Mouse (Mus musculus): ENCODE results near the gene Patj.
"Not testable (repeated sequence)": the region's sequence is repeated elsewhere in the genome, so short reads cannot be mapped to it uniquely, and the experiment has no call there.

Gene Patj

GRCm38 (mm10) chr4:98581456-98581855 lies 185.9 kb downstream of the Patj start:
- DNase-seq, result no peak

DNA sequence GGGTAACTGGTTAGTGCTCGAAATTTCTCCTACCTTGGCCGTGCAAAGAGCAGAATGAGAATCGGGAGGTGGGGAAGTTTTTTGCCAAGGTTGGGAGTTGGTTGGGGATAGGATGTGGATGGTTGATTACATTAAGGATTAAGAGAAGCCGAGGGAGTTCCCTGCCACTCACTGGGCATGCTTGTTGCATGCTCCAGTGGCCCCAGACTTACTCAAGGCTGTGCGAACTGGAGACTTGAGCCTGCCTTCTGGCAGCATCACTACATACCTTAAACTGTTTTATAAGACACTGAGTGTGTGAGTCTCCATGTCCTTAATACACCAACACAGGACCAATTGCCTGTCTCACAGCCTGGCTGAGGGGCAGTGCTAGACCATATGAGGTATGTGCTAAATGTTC lies 188.4 kb downstream of the Patj start:
- no peak for DNase-seq

DNA sequence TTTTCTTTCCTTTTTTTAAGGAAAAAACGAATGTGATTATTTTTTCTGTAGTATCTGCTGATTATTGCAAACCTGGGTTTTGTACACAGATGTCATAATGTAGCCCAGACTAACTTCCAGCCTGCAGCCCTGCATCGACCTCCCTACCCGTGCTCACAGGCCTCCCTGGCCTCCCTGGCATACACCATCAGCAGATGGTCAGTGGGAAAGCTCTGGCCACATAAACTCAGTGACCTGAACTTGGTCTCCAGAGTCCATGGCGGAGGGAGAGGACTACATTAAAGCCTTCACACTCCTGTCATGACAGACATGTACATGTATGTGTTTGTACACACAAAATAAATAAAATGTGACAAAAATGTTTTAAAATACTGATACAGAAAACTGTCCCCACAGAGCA lies 190.7 kb downstream of the Patj start:
- DNase-seq, result no peak

- no peak for DNase-seq
Measured at GRCm38 (mm10) chr4:98587686-98588085, 192.1 kb downstream of the Patj start.

DNA sequence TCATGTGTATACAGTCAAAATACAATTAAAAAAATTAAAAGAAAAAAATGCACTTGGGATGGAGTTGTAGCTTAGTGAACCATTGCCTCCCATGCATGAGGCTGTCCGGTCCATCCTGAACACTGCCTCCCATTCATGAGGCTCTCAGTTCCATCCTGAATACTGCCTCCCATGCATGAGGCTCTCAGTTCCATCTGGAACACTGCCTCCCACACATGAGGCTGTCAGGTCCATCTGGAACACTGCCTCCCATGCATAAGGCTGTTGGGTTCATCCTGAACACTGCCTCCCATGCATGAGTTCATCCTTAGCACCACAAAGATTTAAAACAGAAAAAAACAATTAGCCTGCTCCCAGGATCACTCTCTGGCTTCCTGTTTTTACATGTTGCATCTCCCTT lies 198.4 kb downstream of the Patj start:
- DNase-seq, result no peak

GRCm38 (mm10) chr4:98598546-98598971 lies 203.0 kb downstream of the Patj start:
- DNase-seq, result no peak

DNA sequence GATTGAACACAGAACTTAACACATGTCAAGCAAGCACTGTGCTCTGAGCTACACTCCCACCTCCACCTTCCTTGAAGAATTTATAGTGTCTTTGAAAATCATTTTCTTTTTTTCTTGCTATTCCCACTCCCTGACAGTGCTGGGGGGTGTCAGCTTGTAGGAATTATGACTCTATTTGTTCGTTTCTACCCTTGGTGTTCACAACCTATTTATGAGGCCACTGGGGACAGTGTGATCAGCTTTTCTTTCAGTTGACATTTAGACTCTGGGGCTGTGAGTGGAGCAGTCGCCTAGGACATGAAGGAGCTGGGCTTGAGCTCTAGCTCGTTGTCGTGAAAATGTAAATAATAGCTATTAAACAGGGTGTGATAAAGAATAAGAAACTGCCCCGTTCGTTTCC lies 203.8 kb downstream of the Patj start:
- DNase-seq, result no peak

- DNase-seq, result no peak
Measured at GRCm38 (mm10) chr4:98603131-98603530, 207.5 kb downstream of the Patj start.

DNA sequence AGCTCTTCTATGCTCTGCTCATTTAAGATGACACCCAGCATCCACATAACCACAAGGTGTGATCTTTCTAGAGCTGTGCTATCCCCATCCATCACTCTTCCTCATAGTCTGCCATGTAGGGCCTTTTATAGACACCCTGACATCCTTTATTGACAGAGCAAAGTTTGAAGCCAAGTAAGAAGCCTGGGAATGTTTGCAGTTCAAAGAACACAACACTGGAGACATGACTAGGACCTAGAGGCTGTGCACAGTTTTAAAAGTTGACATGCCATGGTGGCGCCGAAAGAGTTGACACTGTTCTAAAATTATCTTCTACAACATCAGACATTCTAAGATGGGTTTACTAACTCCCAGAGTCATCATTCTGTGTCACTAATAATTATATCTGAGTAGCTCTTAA lies 214.9 kb downstream of the Patj start:
- no peak for DNase-seq

DNA sequence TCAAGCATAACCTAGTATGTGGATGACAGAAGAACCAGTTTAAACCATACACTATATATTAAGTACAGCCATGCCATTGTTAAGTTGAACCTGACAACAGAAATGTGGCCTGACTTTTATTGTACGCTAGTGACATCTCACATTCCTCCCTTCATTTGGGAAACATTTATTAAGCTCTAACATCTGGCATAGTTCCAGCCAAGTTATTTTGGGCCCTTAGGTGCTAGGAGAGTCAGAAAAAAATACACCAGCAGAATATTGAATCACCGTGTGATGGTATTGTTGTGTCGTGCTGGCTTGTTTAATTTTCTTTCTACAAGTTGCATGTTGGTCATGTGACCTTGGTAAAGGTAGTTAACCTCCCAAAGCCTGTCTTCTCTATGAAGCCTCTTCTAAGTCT lies 218.8 kb downstream of the Patj start:
- DNase-seq, result peak in 1 of 2 experiments; percentile 4

- no peak for DNase-seq
Measured at GRCm38 (mm10) chr4:98619199-98619598, 223.6 kb downstream of the Patj start.

DNA sequence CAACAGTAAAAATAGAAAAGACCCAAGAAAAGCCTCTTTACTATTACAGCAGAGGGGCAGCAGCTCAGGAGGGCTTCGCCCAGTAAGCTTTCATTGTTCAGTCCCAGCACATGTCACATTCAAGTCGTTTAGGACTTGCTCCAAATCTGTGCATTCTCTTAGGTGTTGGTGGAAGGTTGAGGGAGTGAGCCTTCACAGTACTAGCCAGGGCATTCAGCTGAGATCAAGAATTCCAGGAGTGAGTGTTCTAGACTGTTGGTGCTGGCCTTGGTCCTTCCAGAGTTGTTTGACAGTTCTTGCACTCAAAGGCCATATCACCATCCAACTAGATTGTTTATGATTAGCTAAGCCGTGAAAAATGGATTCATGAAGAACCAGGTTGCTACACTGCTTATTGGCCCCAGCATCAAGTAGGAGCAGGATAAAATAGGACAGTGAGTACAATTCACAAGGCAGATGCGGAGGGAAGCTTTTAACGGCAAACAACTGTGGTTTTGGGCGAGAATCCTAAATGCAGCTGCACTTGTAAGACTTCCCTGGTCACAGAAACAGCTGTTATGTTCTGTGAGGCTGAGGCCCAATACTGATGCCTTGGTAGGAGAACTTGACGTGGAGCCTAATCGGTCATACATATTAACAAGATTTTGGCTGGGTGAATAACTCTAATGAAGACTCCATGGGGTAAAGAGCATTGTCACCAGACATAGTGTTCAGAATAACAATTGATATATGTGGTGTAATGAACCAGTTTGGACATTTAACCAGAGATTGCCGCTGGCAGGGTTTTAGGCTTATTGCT lies 225.6 kb downstream of the Patj start:
- DNase-seq, result no peak

DNA sequence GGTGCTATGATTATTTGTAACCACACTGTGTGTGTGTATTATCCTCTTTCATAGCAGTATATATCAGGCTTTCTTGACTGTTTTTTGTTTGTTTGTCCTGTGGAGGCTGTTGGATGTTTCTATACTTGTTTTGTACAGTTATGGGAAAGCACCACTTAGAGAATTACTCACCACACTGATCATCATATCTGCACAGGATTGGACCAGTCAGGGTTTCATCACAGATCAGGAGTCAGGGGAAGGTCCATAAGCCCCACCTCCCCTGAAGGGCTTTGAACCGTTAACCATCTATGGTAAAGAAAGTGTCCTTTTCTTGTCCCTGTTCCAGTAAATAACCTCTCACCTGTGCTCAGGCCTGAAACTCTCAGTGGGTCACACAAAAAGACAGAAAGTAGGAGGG lies 226.6 kb downstream of the Patj start:
- DNase-seq, result no peak

GRCm38 (mm10) chr4:98622996-98623673 lies 227.6 kb downstream of the Patj start:
- DNase-seq, result no peak

DNA sequence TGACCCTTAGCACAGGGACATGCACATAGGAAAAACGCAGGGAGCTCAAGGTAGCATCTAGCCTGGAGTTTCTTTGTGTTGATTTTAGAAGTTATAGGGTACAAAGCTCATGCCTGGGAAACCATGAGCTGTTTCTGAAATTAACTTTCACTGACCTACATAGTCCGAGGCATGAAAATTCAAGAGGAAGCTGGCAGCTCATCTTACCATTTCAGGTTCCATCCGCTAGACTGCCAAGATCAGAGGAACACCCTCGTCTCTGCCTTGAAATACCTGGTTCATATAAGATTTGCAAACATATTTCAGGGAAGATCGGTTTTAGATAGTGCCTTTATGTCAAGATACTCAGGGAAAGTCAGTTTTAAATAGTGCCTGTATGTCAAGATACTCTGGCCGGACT lies 232.7 kb downstream of the Patj start:
- DNase-seq, result no peak

DNA sequence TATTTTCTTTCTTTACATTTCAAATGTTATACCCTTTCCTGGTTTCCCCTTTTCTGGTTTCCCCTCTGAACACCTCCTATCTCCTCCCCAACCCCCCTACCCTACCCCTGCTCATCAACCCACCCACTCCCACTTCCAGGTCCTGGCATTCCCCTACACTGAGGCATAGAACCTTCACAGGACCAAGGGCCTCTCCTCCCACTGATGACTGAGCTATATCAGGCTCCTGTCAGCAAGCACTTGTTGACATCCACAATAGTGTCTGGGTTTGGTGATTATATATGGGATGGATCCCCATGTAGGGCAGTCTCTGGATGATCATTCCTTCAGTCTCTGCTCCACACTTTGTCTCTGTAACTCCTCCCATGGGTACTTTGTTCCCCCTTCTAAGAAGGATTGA lies 233.6 kb downstream of the Patj start:
- not testable (repeated sequence) for DNase-seq

- DNase-seq, result no peak
Measured at GRCm38 (mm10) chr4:98635140-98635837, 239.7 kb downstream of the Patj start.

DNA sequence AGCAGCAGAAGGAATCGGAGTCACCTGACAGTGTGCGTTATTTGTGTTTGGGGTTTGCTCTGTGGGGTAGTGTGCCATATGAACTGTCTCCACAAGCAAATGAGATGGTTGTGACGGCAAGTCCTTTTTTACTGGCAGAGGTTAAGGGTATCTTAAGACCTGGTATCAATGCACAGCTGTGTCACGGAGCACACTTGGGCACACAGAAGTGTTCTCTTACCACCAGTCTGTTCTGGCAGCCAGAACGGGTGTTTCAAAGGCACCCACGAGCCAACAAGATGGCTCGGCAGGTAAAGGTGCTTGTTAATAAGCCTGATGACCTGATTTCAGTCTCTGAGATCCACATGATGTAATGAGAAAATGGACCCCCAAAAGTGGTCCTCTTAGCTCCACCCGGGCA lies 243.1 kb downstream of the Patj start:
- no peak for DNase-seq

DNA sequence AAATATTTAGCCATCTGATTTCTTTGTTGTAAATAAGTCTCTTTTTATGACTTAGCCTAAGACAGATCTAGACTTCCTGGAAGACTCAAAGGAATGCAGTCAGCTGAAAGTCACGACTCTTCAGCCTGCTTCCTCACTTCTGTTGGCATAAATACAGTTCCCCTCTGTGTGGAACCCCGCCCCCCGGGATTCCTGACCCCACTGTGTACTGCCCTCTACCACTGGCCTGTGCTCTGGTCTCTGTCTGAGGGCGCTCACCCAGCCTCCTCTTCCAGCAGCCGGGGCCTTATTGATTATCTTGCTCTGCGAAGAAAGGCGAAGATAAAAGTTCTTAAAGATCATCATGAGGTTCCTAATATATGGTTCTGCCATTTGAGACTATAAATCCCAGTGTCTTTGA lies 258.1 kb downstream of the Patj start:
- no peak for DNase-seq

DNA sequence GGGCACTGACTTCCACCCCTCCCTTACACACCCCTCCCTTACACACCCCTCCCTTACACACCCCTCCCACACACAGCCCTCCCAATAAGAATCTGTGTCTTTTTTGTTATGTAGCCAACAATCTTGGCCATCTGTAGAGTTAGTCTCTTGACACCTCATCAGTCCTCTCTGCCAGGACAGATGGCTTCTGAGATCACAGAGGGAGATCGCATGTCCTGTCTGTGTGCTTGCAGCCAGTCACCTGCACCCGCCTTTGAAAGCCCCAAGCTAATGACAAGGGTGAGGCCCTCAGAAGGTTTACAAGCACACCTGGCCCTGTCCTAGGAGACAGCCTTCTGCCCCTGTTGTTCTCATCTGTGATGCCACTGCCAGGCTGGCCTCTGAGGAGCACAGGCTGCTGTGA lies 258.8 kb downstream of the Patj start:
- DNase-seq, result no peak

DNA sequence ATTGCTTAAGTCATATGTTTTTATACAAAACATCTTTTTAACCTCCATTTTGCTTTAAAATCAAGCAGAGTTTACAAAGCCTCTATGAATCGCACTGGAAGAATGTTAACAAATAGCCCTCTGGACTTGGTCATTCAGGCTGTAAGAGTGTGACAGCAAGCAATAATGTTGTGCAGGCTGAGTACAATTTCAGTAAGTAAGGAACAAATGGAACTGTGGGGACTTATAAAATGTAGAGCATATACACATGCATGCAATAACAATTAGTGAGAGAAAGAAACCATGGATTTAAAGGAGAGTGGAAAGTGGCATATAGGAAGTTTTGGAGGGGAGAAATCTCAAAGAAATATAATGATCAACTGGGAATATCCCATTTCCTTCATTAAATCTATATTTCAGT lies 261.2 kb downstream of the Patj start:
- DNase-seq, result no peak

DNA sequence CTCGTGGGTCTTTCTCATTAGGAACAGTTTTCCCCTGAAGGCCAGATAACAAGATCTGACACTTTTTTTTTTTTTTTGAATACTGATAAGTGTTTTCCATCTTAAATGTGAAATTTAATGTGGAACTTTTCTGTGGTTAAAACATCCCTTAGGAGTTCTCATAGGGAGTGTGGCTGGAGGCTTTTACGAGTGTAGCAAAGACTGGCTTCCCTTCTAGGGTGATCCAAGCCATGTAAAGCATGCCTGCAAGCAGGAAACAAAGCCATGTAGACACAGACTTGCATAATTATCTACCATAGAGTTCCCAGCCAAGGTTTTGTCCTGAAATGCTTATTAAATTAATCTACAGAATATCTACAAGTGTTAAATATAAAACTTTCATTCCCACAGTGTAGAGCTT lies 263.4 kb downstream of the Patj start:
- DNase-seq, result no peak

GRCm38 (mm10) chr4:98660534-98660933 lies 264.9 kb downstream of the Patj start:
- peak; percentile 50 to 67 for DNase-seq

- no peak for DNase-seq
Measured at GRCm38 (mm10) chr4:98665884-98666283, 270.3 kb downstream of the Patj start.
